Mouse (Mus musculus) midbrain, embryonic 16.5 days (tissue): ENCODE measurements around the gene Lats2. TPM values are rescaled to one million over a fixed set of nuclear protein-coding genes. Genes with fewer than 3 reads are reported as not detected.

Source experiments
- ATAC-seq: fragments of 200-750 bp; cut with Nextera tagmentation; 2 replicates; pipeline ENCODE4 v1.8.0; 2017; ENCODE audit warnings: moderate TSS enrichment
- H3K27ac ChIP-seq: fragments of 300-500 bp; sonication (generic); 2 replicates; pipeline ENCODE4 v1.5.1; 2014; ENCODE audit warnings: mild to moderate bottlenecking, low read length, mixed read lengths
- H3K27me3 ChIP-seq: fragments of 300-500 bp; sonication (generic); 2 replicates; pipeline ENCODE4 v1.6.1; 2014; ENCODE audit warnings: low read depth, low read length, mixed read lengths; ENCODE audit not compliant: control insufficient read depth, insufficient read depth
- H3K36me3 ChIP-seq: fragments of 300-500 bp; sonication (generic); 2 replicates; pipeline ENCODE4 v1.6.1; 2014; ENCODE audit warnings: mild to moderate bottlenecking, low read length, moderate library complexity, mixed read lengths; ENCODE audit not compliant: control insufficient read depth, insufficient read depth
- H3K4me1 ChIP-seq: fragments of 300-500 bp; sonication (generic); 2 replicates; pipeline ENCODE4 v1.6.1; 2014; ENCODE audit warnings: mild to moderate bottlenecking, low read length, mixed read lengths; ENCODE audit not compliant: control insufficient read depth, insufficient read depth
- H3K4me2 ChIP-seq: fragments of 300-500 bp; sonication (generic); 2 replicates; pipeline ENCODE4 v1.6.1; 2014; ENCODE audit warnings: mild to moderate bottlenecking, low read length, mixed read lengths
- H3K4me3 ChIP-seq: fragments of 300-500 bp; sonication (generic); 2 replicates; pipeline ENCODE4 v1.5.1; 2014; ENCODE audit warnings: low read depth, mild to moderate bottlenecking, low read length, moderate library complexity, mixed read lengths
- H3K9ac ChIP-seq: fragments of 300-500 bp; sonication (generic); 2 replicates; pipeline ENCODE4 v1.6.1; 2014; ENCODE audit warnings: low read depth, low read length, mixed read lengths
- H3K9me3 ChIP-seq: fragments of 300-500 bp; sonication (generic); replicated peaks from 2 replicates; pipeline ENCODE4 v1.6.1; 2014; ENCODE audit warnings: mild to moderate bottlenecking, low read length, mixed read lengths; ENCODE audit not compliant: control insufficient read depth, poor library complexity, severe bottlenecking
- WGBS: fragments of 180-500 bp; shearing (Covaris S2); extraction: QIAGEN DNeasy Blood & Tissue Kit; methylation state at CpG from one replicate; pipeline ENCODE4 v1.1.7; 2014; 5-methylcytosine and 5-hydroxymethylcytosine counted together
- polyA plus RNA-seq: library from polyadenylated mRNA; unstranded; fragments of >200 nt; fragmentation: Nextera tagmentation; extraction: Ambion mirVana; gene quantifications from 2 replicates; pipeline ENCODE4 v1.2.1, GENCODE M21; 2015

Lats2 gene
- polyA plus RNA-seq, 1 experiment from 2014 or later: 5.2 TPM

DNA sequence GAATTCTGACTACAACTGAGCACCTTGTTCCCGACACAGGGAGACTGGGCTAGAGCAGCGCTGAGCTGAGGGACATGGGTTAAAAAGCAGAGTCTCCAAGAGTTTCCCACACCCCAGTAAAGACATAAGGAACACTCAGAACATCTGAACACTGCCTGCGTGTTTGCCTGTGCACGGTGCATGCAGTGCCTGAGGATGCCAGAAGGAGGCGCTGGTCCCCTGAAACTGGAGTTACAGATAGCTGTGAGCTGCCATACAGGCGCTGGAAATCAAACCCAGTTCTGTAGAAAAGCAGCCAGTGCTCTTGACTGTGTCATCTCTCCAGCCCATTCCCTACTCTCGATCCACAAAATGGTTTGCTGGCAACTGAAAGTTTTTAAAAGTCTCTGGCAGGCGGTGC lies 32.0 kb downstream of the Lats2 start:
- no peaks in the 10 kb centered on the region for H3K36me3 ChIP-seq
- no peaks in the 10 kb centered on the region for H3K27me3 ChIP-seq
- H3K4me3 ChIP-seq: no peak overlapping the region
- no peaks in the 10 kb centered on the region for H3K9me3 ChIP-seq
- no peak overlapping the region for H3K9ac ChIP-seq
- H3K4me1 ChIP-seq: no peaks in the 10 kb centered on the region
- 82% methylated on average over 8 of the region's 8 CpGs for WGBS
- no peak overlapping the region for H3K27ac ChIP-seq
- H3K4me2 ChIP-seq: no peak overlapping the region
- ATAC-seq: no peak

GRCm38 (mm10) chr14:57724473-57724872 lies 33.7 kb downstream of the Lats2 start:
- ATAC-seq: no peak
- no peaks in the 10 kb centered on the region for H3K36me3 ChIP-seq
- no peaks in the 10 kb centered on the region for H3K9me3 ChIP-seq
- 85% methylated on average over 4 of the region's 4 CpGs for WGBS
- no peaks in the 10 kb centered on the region for H3K27me3 ChIP-seq
- no peak overlapping the region for H3K27ac ChIP-seq
- no peak overlapping the region for H3K4me3 ChIP-seq
- no peak overlapping the region for H3K9ac ChIP-seq
- H3K4me2 ChIP-seq: no peak overlapping the region
- H3K4me1 ChIP-seq: no peaks in the 10 kb centered on the region

DNA sequence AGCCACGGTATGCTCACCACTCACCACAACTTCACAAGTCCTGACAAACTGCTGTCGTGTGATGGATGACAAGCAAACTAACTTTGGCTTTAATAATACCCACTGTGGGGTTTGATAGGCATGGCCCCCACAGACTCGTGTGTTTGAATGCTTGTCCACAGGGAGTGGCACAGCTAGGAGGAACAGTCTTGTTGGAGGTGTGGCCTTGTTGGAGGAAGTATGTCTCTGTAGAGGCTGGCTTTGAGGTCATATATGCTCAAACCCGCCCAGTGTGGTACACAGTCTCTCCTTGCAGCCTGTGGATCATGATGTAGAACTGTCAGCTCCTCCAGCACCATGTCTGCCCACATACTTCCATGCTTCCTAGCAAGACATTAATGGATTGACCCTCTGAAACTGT lies 39.9 kb downstream of the Lats2 start:
- H3K36me3 ChIP-seq: no peaks in the 10 kb centered on the region
- WGBS: 92% methylated on average over 4 of the region's 4 CpGs
- H3K27me3 ChIP-seq: no peaks in the 10 kb centered on the region
- no peak overlapping the region for H3K9ac ChIP-seq
- no peak overlapping the region for H3K27ac ChIP-seq
- ATAC-seq: no peak
- H3K4me1 ChIP-seq: no peaks in the 10 kb centered on the region
- H3K4me2 ChIP-seq: no peak overlapping the region
- H3K9me3 ChIP-seq: no peaks in the 10 kb centered on the region
- no peak overlapping the region for H3K4me3 ChIP-seq

DNA sequence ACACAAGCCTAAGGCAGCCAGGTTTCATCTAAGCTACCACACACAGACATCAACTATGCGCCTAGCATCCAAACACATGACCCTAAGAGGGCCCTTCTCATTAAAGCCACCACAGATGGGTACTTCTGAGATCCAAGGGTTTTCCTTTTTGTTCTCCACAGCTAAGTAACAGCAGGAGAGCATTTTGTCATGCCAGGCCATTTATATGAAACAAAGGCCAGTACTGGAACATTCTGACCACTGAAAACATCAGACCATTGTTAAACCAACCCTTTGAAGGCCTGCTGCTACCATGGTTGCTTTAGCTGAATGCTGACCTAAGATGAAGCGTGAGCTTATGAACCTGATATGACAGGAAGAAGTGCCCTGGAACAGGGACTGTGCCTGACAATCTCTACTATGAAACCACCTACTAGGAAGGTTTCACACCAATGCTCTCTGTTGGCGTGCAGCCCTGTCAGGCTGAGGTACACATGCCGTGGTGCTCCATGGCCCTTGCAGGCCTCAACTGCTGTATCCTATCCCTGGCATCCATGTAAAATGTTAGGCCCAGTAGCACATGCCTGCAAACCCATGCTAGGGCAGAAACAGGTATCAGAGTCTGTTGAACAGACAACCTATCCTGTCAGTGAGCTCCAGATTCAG lies 41.5 kb downstream of the Lats2 start:
- no peak overlapping the region for H3K9ac ChIP-seq
- H3K4me3 ChIP-seq: no peak overlapping the region
- H3K4me2 ChIP-seq: no peak overlapping the region
- H3K9me3 ChIP-seq: no peaks in the 10 kb centered on the region
- WGBS: 56% methylated on average over 4 of the region's 4 CpGs
- H3K27ac ChIP-seq: peak overlapping the region; percentile 17; the same call in 1 of the 2 replicates
- H3K27me3 ChIP-seq: no peaks in the 10 kb centered on the region
- no peaks in the 10 kb centered on the region for H3K4me1 ChIP-seq
- no peaks in the 10 kb centered on the region for H3K36me3 ChIP-seq
- ATAC-seq: no peak

GRCm38 (mm10) chr14:57712884-57713283 lies 45.3 kb downstream of the Lats2 start:
- Histone ChIP-seq H3K4me2 (no peak overlapping the region), H3K36me3 (no peaks in the 10 kb centered on the region), H3K27ac (no peak overlapping the region), H3K9ac (no peak overlapping the region), H3K9me3 (no peaks in the 10 kb centered on the region), H3K27me3 (no peaks in the 10 kb centered on the region), H3K4me3 (no peak overlapping the region), H3K4me1 (peaks cover 10% of the 10 kb centered on the region)
- 100% methylated on average over 1 of the region's 1 CpGs for WGBS
- no peak for ATAC-seq

GRCm38 (mm10) chr14:57711059-57711458 lies 47.1 kb downstream of the Lats2 start:
- ATAC-seq: no peak
- H3K27ac ChIP-seq: no peak overlapping the region
- H3K4me3 ChIP-seq: no peak overlapping the region
- 89% methylated on average over 6 of the region's 6 CpGs for WGBS
- no peak overlapping the region for H3K4me2 ChIP-seq
- H3K27me3 ChIP-seq: no peaks in the 10 kb centered on the region
- H3K9me3 ChIP-seq: no peaks in the 10 kb centered on the region
- H3K9ac ChIP-seq: no peak overlapping the region
- H3K4me1 ChIP-seq: peaks cover 22% of the 10 kb centered on the region
- H3K36me3 ChIP-seq: no peaks in the 10 kb centered on the region

- no peak overlapping the region for H3K27ac ChIP-seq
These were observed 49.0 kb downstream of the Lats2 start for GRCm38 (mm10) chr14:57709171-57709570.

GRCm38 (mm10) chr14:57708580-57708979 lies 49.6 kb downstream of the Lats2 start:
- 55% methylated on average over 7 of the region's 7 CpGs for WGBS
- H3K27me3 ChIP-seq: no peaks in the 10 kb centered on the region
- no peaks in the 10 kb centered on the region for H3K9me3 ChIP-seq
- H3K4me1 ChIP-seq: peaks cover 22% of the 10 kb centered on the region
- H3K9ac ChIP-seq: no peak overlapping the region
- no peak for ATAC-seq
- H3K36me3 ChIP-seq: no peaks in the 10 kb centered on the region
- H3K4me3 ChIP-seq: no peak overlapping the region
- H3K4me2 ChIP-seq: no peak overlapping the region
- H3K27ac ChIP-seq: no peak overlapping the region

More at GRCm38 (mm10) chr14:57709171-57709570, 49.0 kb downstream of the Lats2 start:
- Histone ChIP-seq H3K4me2 (no peak overlapping the region), H3K4me3 (no peak overlapping the region), H3K36me3 (no peaks in the 10 kb centered on the region), H3K9ac (no peak overlapping the region), H3K9me3 (no peaks in the 10 kb centered on the region), H3K4me1 (peaks cover 22% of the 10 kb centered on the region), H3K27me3 (no peaks in the 10 kb centered on the region)
- 0 out of 2 replicates have a peak, but pooled peaks have one; percentile 40 for ATAC-seq
- WGBS: 14% methylated on average over 10 of the region's 10 CpGs

GRCm38 (mm10) chr14:57707100-57707893 lies 50.9 kb downstream of the Lats2 start:
- Histone ChIP-seq H3K4me1 (peaks cover 22% of the 10 kb centered on the region), H3K27ac (peak overlapping the region; percentile 66), H3K4me3 (no peak overlapping the region), H3K9me3 (no peaks in the 10 kb centered on the region), H3K9ac (peak overlapping the region; percentile 25), H3K27me3 (no peaks in the 10 kb centered on the region), H3K4me2 (peak overlapping the region; percentile 16; the same call in 1 of the 2 replicates), H3K36me3 (no peaks in the 10 kb centered on the region)
- peak; percentile 36 for ATAC-seq
- 24% methylated on average over 18 of the region's 18 CpGs for WGBS
